Mouse (Mus musculus): Measurements from ENCODE around the gene Adprhl1.

Adprhl1 gene

DNA sequence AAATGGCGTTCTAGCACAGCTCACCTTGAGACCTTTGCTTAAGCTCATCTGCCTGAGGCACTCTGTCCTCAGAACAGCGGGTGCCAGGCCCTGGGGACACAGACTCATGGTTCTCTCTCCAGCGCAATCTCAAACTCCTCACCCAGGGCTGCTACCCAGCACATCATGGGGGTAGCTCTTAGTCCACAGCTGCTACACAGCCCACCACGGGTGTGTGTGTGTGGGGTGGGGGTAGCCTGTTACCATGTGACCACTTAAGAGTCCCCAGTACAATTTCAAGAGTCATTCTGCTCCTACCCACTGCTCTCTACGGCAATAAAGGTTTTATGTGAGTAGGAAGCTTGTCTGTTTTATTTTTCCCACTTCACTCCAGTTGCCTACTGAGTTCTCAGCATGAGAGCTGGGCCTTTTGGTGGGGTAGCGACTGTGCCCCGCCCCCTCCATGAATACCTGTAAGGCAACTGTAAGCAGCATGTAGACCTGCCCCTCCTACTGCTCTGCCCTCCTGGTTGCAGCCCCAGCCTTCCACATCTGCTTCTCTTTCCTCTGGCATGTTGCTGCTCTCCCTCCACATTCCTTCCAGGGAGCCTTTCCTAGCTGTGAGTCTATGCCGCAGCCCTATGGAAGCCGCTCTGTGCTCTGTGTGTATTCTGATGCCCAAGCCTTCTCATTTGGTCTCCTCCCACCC, 24.9 kb downstream of the Adprhl1 start:
- no peak for DNase-seq

DNA sequence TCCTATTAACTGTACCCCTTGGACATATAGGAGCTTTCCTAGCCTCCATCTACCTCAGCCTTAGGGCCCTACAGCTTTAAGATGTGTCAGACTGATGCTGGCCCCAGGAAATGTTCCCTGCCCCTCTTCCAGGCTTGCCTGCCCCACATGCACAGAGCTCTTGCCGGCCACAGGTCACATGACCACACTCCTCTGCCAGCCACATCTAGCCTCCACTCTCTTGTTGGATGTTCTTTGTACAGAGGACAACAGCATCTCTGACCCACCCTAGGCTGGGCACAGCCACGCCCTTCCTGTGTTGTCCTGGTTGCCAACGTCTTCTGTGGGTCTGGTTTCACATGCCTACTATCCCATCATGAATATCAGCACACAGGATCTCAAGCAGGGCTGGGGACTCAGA, 26.8 kb downstream of the Adprhl1 start:
- DNase-seq, result no peak

DNA sequence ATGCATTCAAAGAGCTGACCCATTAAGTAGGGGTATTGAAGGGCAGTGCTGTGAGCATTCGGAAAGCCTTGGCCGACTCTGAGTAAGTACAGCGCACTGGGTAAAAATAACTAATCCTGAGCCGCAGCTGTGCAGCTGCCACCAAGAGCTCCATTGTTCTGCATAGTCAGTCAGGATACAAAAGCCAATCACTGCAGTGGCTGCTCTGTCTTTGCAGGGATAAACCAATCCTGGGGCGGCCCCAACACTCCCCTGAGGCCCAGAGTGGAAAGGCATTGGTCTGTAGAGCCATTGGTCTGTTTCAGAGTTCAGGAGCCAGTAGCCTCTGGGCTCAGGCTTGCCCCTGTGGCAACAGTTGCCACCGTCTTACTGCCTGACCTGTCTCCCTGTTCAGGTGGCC, 27.7 kb downstream of the Adprhl1 start:
- DNase-seq, result no peak

DNA sequence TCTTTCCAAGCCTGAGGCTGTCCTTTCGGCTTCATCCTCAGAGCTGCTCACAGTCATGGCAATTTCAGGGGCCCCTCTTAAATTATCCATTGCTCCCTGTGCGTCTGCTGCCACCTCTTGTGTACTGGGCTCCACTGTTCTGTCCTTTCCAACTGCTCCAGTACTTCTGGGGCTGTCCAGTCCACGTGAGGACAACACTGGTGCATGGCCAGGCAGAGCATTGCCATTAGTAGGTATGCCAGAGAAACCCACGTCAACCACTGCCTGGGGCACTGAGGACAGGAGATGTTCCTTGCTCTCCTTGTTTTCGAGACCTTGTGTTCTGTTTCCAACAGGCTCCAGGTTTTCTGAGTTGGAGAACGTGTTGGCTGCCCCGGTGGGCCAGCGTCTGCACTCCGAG, 29.5 kb downstream of the Adprhl1 start:
- DNase-seq, result no peak

DNA sequence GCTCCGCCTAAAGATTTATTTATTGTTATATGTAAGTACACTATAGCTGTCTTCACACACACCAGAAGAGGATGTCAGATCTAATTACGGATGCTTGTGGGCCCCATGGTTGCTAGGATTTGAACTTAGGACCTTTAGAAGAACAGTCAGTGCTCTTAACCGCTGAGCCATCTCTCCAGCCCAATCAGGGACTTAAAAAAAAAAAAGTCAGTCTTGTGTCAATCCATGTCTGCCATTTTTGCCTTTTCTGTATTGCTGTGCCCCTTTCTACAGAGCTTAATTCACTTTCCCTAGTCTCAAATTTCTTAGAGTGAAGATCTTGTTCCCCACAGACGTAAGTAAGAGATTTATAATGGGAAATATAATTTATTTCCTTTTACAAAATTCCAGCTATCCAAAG, 35.5 kb downstream of the Adprhl1 start:
- DNase-seq, result no peak

DNA sequence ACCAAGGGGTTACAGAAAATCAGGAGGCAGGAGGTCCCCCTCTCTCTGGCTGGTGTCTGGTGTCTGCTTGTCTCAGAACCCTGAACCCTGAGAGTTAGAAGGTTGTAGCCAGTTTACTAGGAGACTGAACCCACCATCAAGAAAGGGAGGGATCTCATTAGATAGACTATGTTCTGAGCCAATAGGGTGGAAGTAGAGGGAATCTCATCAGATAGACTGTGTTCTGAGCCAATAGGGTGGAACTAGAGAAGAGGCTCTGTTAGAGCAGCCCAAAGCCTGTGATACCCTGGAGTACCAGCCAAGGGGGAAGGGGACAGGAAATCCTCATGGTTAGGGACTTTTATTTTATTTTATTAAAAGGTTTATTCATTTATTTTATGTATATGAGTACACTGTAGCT, 36.0 kb downstream of the Adprhl1 start:
- no peak for DNase-seq

DNA sequence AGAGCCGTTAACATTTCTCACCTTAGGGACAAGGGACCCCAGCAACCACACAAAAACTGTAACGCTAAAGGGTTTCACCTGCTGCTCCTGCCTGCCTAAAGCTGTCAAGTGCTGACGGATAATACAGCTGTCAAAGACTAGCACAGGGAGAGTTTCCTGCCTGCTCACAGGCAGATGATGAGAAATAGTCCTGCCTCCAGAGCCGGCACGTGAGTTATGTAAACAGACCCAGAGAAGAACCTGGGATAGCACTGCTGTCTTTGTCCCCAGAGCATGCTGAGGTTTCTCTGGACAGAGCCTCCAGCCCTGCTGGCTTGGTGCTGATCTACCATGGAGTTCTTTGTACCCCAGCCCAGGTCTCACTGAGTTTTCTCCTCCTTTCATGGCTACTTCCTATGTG, 36.9 kb downstream of the Adprhl1 start:
- DNase-seq, result no peak

GRCm38 (mm10) chr8:13216386-13216785, 37.6 kb downstream of the Adprhl1 start:
- DNase-seq, result no peak

GRCm38 (mm10) chr8:13213479-13214268, 40.3 kb downstream of the Adprhl1 start:
- DNase-seq, result peak; percentile 88 to 90

DNA sequence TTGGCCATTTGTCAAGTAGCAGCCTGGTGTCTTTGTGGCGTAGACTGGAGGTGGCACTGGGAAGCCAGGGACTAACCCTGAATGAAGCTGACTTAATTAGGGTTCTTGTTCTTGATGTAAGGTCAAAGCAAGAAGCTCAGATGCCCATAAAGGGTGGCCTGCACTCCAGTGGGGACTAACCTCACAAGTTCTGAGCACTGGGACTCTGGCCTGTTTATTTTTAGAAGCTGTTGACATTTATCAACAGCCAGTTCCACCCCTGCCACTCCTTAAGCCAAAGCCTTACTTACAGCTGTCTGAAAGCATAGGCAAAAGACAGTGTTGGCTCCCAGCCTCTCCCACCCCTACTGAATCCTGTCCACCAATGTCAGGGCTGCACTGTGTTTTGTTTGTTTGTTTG, 44.2 kb downstream of the Adprhl1 start:
- DNase-seq, result no peak

- no peak for DNase-seq
These were observed 45.2 kb downstream of the Adprhl1 start for GRCm38 (mm10) chr8:13208627-13209355.

DNA sequence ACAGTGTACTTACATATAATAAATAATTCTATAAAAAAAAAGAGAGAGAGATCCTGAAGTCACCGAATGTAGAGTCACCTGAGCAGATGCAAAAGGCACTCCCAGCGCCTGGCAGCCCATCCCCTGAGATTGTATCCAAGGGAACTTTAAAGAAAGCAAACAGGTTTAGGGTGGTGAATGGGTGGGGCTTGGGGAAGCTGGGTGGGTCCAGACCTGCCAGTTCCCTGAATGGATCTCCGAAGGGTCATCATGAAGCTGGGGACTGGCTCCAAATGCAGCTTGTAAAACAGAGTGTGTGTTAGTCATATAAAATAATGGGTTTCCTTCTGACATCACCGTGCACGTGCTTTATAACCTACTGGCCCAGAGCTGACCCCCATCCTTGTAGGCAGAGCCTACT, 47.7 kb downstream of the Adprhl1 start:
- DNase-seq, result no peak

DNA sequence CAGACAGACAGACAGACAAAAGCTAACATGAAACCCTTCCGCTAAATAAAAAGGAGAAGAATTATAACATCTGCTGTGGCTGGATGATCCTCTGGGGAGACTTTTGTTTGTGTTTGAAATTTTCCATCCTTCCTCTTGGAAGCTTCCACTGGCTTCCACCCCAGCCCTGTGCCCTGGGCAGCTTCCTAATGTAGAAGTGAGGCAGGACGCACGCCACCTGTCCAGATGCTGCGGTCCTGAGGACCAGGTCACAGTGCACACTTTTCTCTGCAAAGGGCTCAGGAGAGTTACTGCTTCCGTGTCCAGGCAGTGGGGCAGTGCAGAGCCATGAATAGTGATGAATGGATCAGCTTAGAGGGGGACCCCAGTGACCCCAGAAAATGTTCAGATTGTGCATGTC, 48.7 kb downstream of the Adprhl1 start:
- no peak for DNase-seq

GRCm38 (mm10) chr8:13204371-13205140, 49.4 kb downstream of the Adprhl1 start:
- no peak for DNase-seq

DNA sequence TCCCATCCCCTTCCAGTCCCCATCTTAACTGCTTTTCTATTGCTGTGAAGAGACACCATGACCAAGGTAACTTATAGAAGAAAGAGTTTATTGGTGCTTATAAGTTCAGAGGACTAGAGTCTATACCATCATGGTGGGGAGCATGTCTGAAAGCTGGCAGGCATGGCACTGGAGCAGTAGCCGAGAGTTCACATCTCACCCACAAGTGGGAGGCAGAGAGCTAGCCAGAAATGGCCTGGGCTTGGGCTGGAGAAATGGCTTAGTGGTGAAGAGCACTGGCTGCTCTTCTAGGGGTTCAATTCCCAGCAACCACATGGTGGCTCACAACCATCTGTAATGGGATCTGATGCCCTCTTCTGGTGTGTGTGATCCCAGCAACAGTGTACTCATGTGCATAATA, 50.5 kb downstream of the Adprhl1 start:
- DNase-seq, result peak; percentile 16 to 29

GRCm38 (mm10) chr8:13202806-13203205, 51.2 kb downstream of the Adprhl1 start:
- DNase-seq, result no peak

DNA sequence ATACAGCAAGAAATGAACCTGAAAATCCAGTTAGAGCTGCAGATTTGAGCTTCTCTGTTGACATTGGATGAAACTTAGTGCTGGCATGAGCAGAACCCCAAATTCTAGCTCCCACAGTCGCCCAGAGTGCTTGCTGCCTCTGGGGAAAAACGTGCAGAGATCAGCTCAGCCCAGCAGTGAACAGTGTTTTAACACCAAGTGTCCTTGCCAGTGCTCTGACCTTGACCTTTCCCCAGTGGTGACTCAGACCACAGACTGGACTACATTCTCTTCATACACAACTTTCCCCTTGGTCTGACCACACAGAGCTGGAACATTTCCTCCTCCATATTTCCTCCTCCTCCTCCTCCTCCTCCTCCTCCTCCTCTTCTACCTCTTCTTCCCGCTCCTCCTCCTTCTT, 51.9 kb downstream of the Adprhl1 start:
- no peak for DNase-seq

DNA sequence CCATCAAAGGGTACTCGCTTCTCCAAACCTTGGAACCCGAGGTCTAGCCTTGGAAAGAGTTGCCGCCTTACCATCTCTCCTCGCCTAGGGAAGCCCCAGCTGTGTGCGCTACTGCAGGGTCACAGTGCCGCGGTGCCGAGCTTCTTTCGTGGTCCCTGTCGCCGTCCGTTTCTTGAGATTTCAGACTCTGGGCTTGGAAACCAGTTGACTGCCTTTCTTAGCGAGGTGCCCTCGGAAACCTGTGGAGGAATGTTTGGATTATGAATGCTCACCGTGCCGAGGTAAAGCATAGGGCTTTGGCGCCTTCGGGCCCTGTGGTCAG, 53.0 kb downstream of the Adprhl1 start:
- no peak for DNase-seq

GRCm38 (mm10) chr8:13200301-13201012, 53.5 kb downstream of the Adprhl1 start, which contains the start of gene Grtp1:
Gene Grtp1, minus strand, starts transcription at chr8:13200620.
- peak; percentile 27 to 29 for DNase-seq

GRCm38 (mm10) chr8:13199385-13200061, 54.4 kb downstream of the Adprhl1 start:
- DNase-seq, result no peak

DNA sequence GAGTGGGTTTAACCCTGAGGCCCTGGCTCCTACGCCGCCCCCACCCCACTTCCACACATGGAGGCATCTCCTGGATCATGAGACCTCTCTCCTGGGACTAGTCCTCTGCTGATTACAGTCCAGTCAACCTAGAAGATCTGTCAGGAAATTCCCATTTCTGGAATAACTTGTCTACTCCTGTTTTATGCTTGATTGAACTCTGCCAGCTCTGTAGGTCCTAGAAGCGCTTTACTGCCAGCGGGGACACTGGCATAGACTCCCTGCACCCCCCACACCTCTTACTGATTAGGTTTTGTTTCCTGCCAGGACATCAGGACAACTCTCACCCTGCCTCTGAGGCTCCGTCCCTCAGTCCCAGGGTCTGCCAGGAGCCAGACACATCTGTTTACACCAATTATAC, 56.5 kb downstream of the Adprhl1 start:
- DNase-seq, result no peak

DNA sequence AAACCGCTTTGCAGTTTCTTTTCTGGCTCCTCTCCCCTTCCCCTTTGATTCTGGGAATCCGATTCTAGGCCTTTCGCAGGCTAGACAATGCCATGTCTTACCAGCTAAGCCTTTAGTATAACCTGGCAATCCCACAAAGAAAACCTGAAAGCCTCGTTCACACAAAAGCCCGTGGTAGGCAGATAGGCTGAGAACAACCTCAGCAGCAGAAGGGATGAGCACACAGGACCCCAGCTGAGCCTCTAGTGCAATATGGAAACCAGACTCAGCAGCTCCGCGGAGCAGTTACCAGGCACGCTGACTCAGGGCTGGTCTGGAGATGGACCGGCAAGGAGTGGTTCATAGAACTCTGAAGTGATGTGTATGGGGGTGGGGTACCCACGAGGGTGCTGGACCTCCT, 59.1 kb downstream of the Adprhl1 start:
- DNase-seq, result no peak
